Mouse (Mus musculus): ENCODE data around the gene Sufu. TPM values are rescaled to one million over a fixed set of nuclear protein-coding genes. Genes with fewer than 3 reads are reported as not detected.

Sufu gene
- total and polyA plus RNA-seq, 3 experiments = 8.7 to 11.0 (median 10.6) TPM

DNA sequence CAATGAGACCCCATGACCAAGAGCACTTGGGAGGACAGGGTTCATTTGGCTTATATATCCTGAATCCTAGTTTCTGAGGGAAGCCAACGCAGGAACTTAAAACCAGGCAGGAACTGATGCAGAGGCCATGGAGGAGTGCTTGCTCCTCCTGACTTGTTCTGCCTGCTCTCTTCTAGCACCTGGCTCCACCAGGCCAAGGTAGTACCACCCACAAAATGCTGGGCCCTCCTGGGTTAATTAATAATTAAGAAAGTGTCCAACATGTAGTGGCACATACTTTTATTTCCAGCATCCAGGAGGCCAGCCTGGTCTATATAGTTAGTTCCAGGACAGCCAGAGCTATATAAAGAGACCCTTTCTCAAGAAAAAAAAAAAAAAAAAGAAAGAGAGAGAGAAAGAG lies 7.3 kb downstream of the Sufu start:
- Histone ChIP-seq H3K27ac (no peak overlapping the region), H3K4me1 (ENCODE audit: control insufficient read depth, insufficient read depth, low read length) (no peaks in the 10 kb centered on the region), H3K9ac (ENCODE audit: low read depth, low read length) (no peak overlapping the region), H3K79me2 (replicated peaks; ENCODE audit: control insufficient read depth, insufficient read depth, low read length) (peaks cover 2% of the 10 kb centered on the region; the same call in 1 of the 2 replicates), H3K27me3 (ENCODE audit: control insufficient read depth, insufficient read depth, low read length) (no peaks in the 10 kb centered on the region), H3K4me3 (no peak overlapping the region), H3K36me3 (ENCODE audit: control insufficient read depth, insufficient read depth, low read length) (no peaks in the 10 kb centered on the region)
- 91% methylated on average over 1 of the region's 1 CpGs for WGBS
- TF ChIP-seq CTCF (IDR thresholded peaks at IDR 0.05) (no peak), EP300 (IDR thresholded peaks at IDR 0.05; ENCODE audit: insufficient read depth, low read depth, low read length) (no peak), POLR2A (IDR thresholded peaks at IDR 0.05; ENCODE audit: insufficient read depth, low read depth, low read length) (no peak)
- intact Hi-C loops (cut with DNase I) = no loop called here
- no peak for DNase-seq

DNA sequence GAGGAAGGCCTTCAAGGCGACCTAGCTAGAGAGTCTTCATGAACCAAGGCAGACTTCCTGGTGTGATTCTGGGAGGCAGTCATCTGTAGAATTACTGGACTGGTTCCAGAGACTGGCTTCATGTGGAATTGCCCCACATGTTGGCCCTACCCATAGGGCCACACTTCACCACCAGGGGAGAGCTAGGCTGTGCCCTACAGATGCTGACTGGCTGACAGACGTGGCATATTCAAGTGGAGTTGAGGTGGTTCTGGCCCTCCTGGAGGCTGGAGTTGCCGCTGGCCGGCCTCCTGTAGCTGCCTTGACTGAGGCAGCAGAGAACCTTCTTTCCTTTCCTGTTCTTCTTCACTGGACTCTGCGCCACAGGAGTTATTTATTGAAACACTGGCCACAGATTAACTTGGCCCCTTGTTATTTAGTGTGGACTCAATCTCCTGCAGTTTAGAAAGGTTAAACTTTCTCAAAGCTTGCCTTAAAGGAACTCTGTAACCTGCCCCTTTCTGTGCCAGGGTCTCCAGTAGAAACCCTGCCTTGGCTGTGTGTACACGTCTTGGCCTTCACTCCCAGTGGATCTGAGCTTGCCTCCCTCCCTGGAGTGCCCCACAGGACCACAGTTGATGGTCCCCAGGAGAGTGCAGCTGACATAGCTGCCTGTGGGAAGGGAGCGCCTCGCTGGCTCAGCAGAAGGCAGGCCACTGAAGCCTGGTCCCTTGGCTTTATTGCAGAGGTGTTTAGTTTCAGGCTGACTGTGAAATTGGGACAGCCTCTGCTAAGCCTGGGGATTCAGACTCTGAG lies 10.1 kb downstream of the Sufu start:
- WGBS = 84% methylated on average over 8 of the region's 8 CpGs
- intact Hi-C loops (cut with DNase I) = no loop called here
- no peak for TF ChIP-seq EP300 (IDR thresholded peaks at IDR 0.05; ENCODE audit: insufficient read depth, low read depth, low read length)
- TF ChIP-seq POLR2A (IDR thresholded peaks at IDR 0.05; ENCODE audit: insufficient read depth, low read depth, low read length) = no peak
- TF ChIP-seq CTCF (IDR thresholded peaks at IDR 0.05) = no peak

DNA sequence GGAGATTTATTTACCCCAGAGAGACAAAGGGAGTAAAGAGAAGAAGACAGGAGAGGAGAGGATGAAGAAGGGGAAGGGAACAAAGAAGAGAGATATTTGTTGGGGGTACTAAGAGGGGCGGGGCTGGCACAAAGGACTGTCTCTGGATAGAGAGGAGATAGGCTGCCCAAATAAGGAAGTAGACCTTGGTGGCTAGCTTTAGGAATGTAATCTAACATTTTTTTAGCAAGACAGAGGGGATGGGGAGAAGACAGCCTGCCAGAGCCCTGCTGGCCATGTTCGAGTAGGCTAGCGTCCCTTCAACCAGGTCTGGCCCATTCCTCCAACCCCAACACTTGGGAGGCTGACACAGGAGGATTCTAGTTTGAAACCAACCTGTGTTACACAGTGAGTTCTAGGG lies 12.8 kb downstream of the Sufu start:
- Histone ChIP-seq H3K79me2 (replicated peaks; ENCODE audit: control insufficient read depth, insufficient read depth, low read length) (peaks cover 6% of the 10 kb centered on the region), H3K4me3 (no peak overlapping the region), H3K27ac (no peak overlapping the region), H3K9ac (ENCODE audit: low read depth, low read length) (no peak overlapping the region), H3K36me3 (ENCODE audit: control insufficient read depth, insufficient read depth, low read length) (no peaks in the 10 kb centered on the region), H3K27me3 (ENCODE audit: control insufficient read depth, insufficient read depth, low read length) (no peaks in the 10 kb centered on the region), H3K4me1 (ENCODE audit: control insufficient read depth, insufficient read depth, low read length) (peaks cover 5% of the 10 kb centered on the region)
- no peak for DNase-seq
- intact Hi-C loops (cut with DNase I) = no loop called here
- WGBS = 70% methylated on average over 3 of the region's 3 CpGs
- TF ChIP-seq EP300 (IDR thresholded peaks at IDR 0.05; ENCODE audit: insufficient read depth, low read depth, low read length) = no peak
- no peak for TF ChIP-seq CTCF (IDR thresholded peaks at IDR 0.05)
- no peak for TF ChIP-seq POLR2A (IDR thresholded peaks at IDR 0.05; ENCODE audit: insufficient read depth, low read depth, low read length)

More for the DNA sequence above, 10.1 kb downstream of the Sufu start:
- peaks cover under 1% of the 10 kb centered on the region for H3K4me1 ChIP-seq (ENCODE audit: control insufficient read depth, insufficient read depth, low read length)
- no peaks in the 10 kb centered on the region for H3K36me3 ChIP-seq (ENCODE audit: control insufficient read depth, insufficient read depth, low read length)
- no peaks in the 10 kb centered on the region for H3K27me3 ChIP-seq (ENCODE audit: control insufficient read depth, insufficient read depth, low read length)
- DNase-seq = no peak
- 0 out of 2 replicates have a peak, but pooled peaks cover 4% of the 10 kb centered on the region for H3K79me2 ChIP-seq (replicated peaks; ENCODE audit: control insufficient read depth, insufficient read depth, low read length)
- no peak overlapping the region for H3K4me3 ChIP-seq
- H3K27ac ChIP-seq = no peak overlapping the region
- no peak overlapping the region for H3K9ac ChIP-seq (ENCODE audit: low read depth, low read length)

DNA sequence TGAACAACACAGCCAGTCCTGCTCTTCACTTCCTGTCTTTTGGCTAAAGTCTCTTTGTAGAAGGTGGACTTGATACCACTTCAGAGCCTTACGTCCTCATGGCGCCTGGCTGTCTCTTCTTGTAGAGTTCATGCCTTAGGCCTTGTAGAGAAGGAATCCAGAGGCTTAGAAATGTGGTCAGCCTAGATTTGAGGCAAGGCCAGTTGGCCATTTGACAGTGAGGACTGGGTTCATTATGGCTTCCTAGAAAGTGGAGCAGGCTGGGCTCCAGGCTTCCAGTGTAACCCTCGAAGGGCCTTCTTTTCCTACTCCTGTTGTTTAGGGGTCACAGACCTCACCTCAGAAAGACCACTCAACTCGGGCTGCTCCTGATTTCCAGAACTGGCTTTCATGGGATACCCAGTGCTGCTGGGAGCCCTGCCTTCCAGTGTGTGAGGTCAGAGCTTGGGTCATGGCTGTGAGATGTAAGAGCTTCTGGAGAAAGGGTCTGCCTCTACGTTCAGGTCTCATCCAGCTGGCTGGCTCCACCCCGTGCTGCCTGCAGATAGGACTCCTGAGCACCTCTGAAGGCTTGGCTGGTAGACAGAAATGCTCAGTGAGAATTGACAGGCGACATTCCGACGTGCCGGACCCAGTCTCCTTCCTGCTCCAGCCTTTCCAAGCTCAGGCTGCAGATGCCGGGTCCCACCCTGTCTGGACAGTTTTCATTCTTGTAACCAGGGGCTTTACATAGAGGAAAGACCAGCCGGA lies 15.5 kb downstream of the Sufu start:
- Histone ChIP-seq H3K27me3 (ENCODE audit: control insufficient read depth, insufficient read depth, low read length) (no peaks in the 10 kb centered on the region), H3K27ac (no peak overlapping the region), H3K36me3 (ENCODE audit: control insufficient read depth, insufficient read depth, low read length) (no peaks in the 10 kb centered on the region), H3K9ac (ENCODE audit: low read depth, low read length) (no peak overlapping the region), H3K4me3 (no peak overlapping the region), H3K4me1 (ENCODE audit: control insufficient read depth, insufficient read depth, low read length) (peaks cover 5% of the 10 kb centered on the region), H3K79me2 (replicated peaks; ENCODE audit: control insufficient read depth, insufficient read depth, low read length) (peaks cover 10% of the 10 kb centered on the region)
- TF ChIP-seq POLR2A (IDR thresholded peaks at IDR 0.05; ENCODE audit: insufficient read depth, low read depth, low read length) (no peak), CTCF (IDR thresholded peaks at IDR 0.05) (no peak), EP300 (IDR thresholded peaks at IDR 0.05; ENCODE audit: insufficient read depth, low read depth, low read length) (no peak)
- DNase-seq = no peak
- intact Hi-C loops (cut with DNase I) = no loop called here
- WGBS = 34% methylated on average over 12 of the region's 12 CpGs

DNA sequence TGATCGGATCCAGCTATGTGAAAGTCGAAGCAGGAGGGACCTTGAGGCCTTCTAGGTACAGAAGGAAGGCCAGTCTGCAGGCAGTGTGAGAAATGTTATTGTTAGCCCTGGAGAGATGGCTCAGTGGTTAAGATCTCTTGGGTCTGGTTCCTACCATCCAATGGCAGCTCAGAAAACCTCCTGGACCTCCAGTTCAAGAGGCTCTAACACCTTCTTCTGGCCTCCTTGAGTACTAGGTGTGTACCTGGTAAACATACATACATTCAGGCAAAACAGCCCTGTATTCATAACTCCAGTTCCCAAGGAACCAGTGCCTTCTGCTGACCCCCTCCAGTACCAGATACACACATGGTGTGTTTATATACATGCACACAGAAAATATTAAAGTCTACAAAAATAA lies 17.3 kb downstream of the Sufu start:
- peaks cover 10% of the 10 kb centered on the region for H3K79me2 ChIP-seq (replicated peaks; ENCODE audit: control insufficient read depth, insufficient read depth, low read length)
- TF ChIP-seq POLR2A (IDR thresholded peaks at IDR 0.05; ENCODE audit: insufficient read depth, low read depth, low read length) (no peak), CTCF (IDR thresholded peaks at IDR 0.05) (no peak), EP300 (IDR thresholded peaks at IDR 0.05; ENCODE audit: insufficient read depth, low read depth, low read length) (no peak)
- H3K36me3 ChIP-seq (ENCODE audit: control insufficient read depth, insufficient read depth, low read length) = no peaks in the 10 kb centered on the region
- DNase-seq = no peak
- WGBS = 89% methylated on average over 2 of the region's 2 CpGs
- no peak overlapping the region for H3K4me3 ChIP-seq
- no peak overlapping the region for H3K27ac ChIP-seq
- H3K9ac ChIP-seq (ENCODE audit: low read depth, low read length) = no peak overlapping the region
- intact Hi-C loops (cut with DNase I) = loop anchor here (2.0 kb wide), 1 partner anchor 29 kb away; no protein-coding TSS in a partner anchor
- H3K27me3 ChIP-seq (ENCODE audit: control insufficient read depth, insufficient read depth, low read length) = no peaks in the 10 kb centered on the region
- H3K4me1 ChIP-seq (ENCODE audit: control insufficient read depth, insufficient read depth, low read length) = peaks cover 5% of the 10 kb centered on the region

Data from heart, adult 2 months (tissue).